Mouse (Mus musculus) frontal cortex, postnatal 36 days (tissue): ENCODE data around the gene Igf2bp1.
A peak's percentile ranks its signal among the peaks of the same experiment; 100 is the strongest.
"Not testable (repeated sequence)": the region's sequence is repeated elsewhere in the genome, so short reads cannot be mapped to it uniquely, and the experiment has no call there.

ENCODE experiments used
- DNase-seq, 2 experiments: peaks; one replicate each; pipeline ENCODE4 v3.0.0; 2022; ENCODE audit warnings: low spot score in 2 of 2

Gene Igf2bp1

DNA sequence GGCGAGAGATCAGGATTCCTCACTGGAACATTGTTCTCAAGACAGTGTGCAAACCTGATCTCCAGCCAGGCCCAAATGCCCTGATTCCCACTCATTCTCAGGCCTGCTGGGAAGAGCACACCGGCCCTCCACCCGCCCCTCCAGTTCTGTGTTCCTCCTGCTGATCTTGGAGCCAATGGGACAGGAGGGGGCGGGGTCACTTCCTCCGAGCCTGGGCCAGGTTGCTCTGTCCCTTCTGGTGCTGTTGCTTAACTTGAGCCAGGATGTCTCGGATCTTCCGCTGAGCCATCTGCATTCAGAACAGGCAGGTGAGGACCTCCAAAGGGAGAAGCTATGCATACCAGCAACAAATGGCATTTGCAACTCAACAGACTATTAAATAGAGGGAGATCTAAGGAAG is 42.4 kb downstream of the Igf2bp1 start:
- DNase-seq = no peak

DNA sequence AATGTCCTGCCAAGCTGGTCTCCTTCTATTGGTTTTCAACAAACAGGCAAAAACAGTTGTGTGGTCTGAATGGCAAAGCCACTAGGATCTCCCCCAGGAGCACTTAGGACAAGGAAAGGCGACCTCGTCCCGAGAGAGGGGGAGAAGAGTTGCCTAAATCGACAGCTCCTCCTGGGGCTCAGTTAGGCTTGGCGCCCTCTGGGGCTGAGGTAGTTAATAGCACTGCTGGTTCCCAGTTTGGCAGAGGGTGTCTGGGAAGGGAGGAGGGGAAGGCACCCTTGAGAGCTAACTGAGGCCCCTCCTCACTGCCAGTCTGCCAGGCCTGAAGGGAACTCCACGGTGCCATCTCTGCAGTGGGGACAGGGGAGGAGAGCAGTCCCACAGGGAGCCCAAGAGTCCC is 46.6 kb downstream of the Igf2bp1 start:
- no peak for DNase-seq

DNA sequence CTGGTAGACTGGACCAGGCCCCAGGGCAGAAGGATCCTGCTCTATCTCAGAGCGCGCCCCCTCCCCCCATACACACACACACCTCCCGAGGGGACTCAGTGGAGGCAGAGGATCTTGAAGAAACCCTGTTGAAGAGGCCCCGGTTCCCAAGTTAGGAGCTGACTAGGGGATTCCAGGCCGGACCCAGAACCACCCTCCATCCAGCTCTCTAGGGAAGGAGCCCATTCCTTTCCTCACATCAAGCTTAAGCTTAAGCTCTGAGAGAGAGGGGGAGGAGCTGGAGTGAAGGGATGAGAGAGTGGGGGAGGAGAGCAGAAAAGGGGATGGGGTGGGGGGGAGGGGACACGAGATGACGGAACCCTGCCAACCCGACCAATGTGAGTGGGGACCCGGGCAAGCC is 47.5 kb downstream of the Igf2bp1 start:
- DNase-seq = no peak

DNA sequence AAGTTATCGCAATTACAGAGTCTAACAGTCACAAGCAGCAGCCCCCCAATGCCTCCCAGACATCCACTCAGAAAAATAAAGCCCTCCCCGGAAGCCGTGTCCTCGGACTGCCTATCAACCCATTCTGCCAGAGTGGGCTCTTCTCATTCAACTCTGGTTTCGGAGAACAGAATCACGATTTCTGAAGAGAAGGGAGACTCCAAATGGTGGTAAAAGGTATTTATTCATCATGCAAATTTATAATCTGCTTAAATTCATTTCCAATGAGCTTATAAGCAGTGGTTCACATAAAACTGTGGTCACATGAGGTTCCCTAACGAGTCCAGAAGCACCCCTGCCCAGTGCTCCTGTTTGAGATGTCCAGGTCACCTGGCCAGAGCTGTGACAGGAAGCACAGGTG is 48.3 kb downstream of the Igf2bp1 start:
- DNase-seq = no peak

DNA sequence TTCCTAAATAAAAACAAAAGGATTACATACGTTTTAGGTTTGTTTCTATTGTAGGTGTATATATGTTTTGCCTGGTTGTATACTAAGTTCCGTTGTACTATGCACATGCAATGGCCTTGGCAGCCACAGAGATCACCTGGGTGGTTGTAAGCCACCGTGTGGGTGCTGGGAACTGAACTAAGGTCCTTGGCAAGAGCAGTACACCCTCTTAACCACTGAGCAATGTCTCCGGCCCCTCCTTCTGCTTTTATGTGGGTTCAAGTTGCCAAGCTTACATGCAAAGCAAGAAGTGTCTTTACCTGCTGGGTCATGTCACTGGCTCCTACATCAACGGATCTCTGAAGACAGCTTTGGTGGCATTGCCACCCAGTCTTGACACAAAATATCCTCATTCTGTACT is 52.4 kb downstream of the Igf2bp1 start:
- DNase-seq = no peak

DNA sequence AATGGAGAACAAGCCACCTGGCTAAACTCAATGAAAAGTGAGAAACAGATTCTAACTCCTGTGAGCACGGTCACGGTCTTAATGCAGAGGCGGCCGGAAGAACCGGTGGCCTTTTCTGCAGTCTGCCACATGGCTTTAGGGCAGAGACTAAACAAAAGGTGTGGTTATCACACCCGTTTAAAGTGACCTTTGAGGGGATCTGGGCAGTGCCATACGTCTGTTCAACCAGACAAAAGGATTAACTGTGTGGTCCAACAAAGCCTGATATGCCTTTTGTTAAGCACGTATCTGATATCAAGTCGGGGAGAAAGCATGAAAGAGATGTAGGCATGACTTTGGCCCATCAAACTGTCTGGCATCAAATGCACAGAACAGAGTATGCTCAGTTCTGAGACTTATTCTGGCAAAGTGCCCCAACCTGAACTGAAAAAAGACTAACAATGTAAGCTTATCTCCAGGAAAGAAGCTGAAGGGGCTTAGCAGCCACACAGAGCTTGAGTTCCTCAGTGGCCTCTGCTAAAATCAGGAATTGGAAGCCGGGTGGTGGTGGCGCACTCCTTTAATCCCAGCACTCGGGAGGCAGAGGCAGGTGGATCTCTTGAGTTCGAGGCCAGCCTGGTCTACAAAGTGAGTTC is 59.8 kb downstream of the Igf2bp1 start:
- no peak for DNase-seq

DNA sequence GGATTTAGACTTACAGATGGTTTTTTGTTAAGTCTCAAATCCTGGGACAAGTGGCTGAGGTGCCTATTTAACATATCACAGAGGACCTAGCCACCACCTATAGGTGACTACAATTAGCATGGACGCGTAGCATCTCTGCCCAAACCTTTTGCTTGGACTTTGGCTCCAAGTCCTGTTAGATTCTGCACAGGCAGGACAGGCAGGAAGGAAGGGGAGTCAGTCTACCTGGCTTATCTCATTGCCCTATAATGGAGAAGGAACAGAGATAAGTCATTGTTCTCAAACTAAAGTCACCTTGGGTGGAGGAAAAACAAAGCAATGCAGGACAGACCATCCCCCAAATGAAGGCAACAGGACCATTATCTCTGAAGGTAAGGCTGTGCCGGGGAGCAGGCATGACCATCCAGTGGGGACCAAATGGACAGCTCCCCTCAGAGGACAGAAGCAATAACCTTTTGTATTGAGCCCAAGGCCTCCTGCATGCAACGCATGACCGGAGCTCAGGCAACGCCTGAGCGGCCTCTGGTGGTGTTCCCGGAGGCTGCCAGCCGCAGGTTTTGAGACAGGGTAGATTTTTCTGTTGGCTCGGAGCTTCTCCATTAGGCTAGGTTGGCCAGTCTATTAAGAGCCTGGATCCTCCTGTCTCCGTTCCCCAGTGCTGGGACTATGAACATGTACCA is 65.8 kb downstream of the Igf2bp1 start:
- DNase-seq = no peak

DNA sequence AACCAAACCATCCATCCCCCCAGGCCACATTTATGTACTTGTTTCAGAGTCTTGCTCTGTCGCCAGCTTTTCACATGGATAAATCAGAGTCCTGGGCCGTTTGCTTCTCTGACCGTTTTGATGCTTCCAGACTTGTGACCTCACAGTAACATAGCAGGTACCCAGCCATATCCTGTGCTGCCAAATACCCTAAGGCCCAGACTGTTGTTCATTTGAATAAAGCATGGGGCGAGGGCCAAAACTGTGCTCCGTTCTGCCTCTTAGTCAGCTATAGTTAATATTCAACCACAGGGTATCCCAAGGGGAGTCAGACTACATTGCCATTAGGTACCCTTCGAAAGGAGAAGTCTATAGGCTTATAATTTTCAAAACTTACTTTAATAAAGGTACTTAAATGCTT is 69.3 kb downstream of the Igf2bp1 start:
- no peak for DNase-seq

DNA sequence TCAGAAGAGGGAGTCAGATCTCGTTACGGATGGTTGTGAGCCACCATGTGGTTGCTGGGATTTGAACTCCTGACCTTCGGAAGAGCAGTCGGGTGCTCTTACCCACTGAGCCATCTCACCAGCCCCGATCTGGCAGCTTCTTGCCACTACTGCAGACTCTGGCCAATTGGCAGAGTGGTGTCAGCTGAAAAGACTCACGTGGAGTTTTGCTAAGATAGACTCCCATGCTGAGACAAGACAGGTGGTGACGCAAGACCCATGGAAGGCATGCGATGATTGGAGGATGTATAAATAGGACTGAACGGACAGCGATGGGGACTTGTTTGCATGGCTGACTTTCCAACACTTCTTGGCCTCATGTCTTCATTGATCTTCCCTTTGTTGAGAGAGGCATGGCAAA is 73.6 kb downstream of the Igf2bp1 start:
- DNase-seq = not testable (repeated sequence)

DNA sequence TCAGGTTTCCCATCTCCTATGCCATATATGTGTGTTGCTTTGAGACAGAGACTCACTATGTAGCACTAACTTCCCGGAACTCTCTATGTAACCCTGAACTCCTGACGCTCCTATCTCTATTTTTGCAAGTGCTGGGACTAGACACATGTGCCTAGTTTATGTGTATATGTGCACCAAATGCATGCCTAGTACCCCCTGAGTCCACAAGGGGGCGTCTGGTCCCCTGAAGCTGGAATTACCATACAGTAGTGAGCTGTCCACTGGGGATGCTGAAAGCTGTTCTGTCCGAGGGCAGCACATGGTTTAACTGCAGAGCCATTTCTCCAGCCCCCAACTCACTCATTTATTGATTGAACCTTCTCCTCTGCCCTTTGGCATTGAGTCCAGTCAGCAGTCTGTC is 79.3 kb downstream of the Igf2bp1 start:
- no peak for DNase-seq

DNA sequence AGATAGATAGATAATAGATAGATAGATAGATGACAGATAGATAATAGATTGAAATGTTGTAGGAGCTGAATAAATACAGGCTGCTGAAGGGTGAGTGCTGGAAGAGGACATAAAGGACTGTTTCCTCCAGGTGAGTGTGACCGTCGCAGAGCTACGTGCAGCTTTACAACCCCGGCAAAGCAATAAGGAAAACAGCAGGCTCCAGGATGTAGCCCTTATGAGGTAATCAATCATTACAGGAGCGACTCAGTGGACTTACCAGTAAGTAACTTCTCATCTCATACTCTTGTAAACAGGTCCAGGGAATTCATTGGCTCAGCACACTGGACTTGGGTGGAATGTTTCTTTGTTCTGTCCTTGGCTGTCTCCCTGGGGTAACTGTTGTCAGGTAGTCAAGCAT is 79.8 kb downstream of the Igf2bp1 start:
- DNase-seq = no peak

DNA sequence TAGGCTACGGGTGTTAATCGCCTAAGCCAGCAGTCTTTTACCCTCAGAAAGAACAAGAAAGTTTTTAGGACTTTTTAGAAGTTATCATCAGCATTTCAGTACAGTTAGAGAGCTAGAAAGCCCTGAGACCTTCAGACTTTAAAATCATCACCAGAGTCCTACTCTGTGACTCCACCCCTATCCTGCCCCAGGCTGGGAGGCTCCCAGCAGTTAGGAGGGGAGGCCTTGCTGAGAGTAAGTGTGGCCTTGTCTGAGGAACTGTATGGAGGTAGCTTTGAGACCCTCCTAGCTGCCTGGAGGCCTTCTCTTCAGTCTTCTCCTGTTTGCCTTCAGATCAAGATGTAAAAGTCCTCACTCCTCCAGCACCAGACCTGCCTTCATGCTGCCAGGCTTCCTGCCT is 81.5 kb downstream of the Igf2bp1 start:
- no peak for DNase-seq

DNA sequence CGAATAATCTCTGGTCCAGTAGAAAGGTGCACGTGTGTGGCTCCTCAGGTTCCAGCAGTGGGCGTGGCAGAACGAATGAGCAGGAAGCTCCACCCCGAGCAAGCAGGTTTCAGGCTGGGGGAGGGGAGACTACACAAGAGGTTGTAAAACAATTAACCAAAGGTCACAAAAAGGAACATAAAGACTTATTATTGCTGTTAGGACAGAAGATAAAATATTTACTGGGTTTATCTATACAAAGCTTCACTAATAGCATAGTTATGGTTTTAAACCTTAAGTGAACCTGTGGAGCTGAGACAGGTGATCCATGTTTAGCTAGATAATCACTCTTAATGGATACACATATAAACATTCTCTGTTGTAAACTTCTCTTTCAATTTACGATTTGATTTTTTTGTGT is 82.3 kb downstream of the Igf2bp1 start:
- DNase-seq = not testable (repeated sequence)

DNA sequence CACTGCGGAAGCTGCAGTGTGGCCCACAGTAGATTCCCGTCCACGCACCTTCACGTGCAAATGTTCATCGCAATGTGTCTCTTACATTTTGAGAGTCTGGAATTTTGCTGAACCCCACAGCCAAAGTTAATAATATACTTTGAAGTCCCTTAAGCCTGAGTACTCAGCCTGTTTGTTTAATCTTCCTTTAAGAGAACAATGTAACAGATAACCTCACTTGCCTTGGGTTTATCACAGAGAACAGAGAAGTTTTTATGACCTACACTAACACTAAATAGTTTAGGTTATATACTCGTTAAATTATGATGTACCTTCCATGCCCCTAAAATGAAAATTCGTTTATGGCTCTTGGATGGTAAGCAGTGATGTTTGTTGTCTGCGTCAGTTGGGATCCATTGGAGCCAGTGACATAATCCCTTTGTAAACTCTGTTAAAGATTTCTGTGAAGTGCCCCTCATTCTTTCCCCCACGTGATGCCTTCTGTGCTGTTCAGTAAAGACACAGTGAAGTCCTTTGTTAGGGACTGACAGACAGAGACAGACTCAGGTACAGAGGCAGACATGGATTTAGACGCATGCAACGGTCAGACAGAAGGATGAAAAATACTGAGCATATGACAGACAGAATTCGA is 83.6 kb downstream of the Igf2bp1 start:
- DNase-seq = no peak

DNA sequence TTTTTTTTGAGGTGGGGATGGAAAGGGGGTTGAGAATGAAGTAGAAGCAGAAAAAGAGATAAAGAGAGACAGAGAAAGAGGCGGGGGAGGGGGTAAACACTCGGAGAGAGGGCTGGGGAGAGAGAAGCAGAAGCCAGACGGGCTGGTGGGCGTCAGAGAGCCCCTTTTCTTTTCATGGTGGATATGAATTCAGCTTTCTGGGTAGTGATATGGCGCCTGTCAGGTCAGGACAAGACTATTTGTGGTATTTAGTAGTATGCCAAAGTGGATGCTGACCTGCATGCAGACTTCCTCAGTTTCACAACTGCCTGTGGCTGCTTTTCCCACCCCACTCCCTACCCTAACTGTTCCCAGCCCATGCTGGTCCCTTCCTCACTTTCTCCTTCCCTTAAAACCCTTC is 89.3 kb downstream of the Igf2bp1 start:
- no peak for DNase-seq

DNA sequence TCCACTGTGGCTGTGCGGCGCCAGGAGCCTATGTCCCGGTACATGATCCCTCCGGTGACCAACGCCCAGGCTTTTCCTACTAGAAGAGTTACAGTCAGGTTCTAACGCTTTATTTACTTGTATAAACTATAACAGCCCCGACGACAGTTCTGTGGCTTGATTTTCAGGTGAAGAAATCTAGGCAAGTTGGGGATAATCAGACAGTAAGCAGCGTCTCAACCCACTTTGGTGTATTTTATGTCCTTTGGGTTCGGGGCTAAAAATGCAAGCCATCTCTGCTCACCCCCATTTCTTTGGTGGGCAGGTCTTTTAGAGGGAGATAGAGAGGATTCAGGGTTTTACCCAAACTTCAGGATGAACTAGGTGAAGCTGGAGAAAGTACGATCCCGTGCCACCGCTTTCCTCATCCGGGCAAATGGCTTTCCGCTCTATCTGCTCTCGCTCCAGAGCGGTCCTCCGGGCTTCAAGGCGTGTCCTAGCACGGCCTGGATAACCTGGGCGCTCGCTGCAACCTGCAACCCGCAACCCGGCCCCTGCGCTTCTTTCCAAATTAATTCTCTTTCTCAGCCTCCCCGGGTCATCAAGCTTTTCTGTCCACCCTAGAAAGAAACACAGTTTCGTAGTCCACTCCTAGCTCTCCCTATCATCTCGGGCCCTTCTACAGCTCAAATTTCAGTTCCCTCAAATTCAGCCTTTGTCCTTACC is 90.6 kb downstream of the Igf2bp1 start:
- peak; percentile 3 to 6 for DNase-seq

DNA sequence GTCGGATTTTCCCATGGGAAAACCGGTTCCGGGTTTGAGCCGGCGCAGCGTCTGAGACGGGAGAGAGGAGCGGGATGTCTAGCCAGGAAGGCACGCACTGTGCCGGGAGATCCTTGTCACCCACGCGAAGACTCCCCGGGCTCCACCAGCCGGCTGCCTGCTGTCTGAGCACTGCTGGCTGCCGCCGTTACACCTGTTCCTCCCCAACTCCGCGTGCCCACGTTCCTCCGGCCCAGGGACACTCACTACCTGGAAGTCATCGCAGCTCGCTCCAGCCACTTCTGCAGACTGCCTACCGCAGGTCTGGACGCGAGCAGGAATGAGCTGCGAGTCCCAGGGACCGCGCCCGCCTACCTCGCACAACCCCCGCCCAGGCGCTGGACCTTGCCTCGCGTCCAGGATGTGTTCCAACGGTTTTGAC is 91.2 kb downstream of the Igf2bp1 start, which contains the start of gene B4galnt2:
B4galnt2 (minus strand) TSS at position 321 of the 421 bp plus-strand sequence.
- peak; percentile 9 to 15 for DNase-seq

DNA sequence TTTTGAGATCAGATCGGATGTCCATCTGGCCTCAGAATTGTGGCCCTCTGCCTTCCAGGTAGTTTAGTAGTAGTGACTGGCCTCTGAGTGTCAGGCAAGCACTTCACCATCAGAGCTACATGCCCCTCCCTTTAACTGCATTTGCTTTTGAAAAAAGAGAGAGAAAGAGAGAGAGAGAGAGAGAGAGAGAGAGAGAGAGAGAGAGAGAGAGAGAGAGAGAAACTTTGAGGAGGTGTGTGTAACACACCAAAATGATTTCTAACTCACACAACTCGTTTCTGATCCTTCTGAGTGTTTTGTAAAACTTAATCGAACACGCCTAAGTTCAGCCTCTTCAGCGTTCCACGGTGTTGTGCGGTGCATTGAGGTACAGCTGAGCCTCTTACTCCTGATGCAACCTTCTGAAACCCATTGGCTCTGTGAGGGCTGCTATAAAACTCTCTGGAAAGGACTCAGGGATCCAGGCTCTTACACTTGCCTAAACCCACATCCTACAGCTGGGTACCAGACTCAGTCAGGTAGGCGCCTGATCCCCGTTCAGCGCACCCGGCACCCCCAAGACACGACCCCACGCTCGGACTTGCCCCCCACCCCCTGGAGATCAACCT is 91.7 kb downstream of the Igf2bp1 start:
- DNase-seq = peak in 1 of 2 experiments; percentile 0

DNA sequence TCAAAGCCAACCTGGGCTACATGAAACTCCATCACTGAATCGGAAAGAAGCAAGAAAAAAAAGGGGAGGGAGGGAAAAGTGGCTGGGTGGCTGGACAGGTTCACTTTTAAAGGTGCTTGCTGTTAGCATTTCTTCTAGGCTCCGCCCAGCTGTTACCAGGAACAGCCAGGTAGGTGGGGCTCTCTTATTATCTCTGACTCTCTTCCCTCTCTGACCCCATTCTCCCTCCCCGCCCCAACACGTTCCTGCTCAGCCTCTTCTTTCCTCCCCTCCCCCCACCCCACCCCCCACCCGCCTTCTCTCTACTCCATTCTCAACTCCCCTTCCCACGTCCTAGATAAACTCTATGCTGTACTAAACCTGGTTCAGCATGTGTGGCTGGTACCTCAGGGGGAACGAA is 94.2 kb downstream of the Igf2bp1 start:
- no peak for DNase-seq

DNA sequence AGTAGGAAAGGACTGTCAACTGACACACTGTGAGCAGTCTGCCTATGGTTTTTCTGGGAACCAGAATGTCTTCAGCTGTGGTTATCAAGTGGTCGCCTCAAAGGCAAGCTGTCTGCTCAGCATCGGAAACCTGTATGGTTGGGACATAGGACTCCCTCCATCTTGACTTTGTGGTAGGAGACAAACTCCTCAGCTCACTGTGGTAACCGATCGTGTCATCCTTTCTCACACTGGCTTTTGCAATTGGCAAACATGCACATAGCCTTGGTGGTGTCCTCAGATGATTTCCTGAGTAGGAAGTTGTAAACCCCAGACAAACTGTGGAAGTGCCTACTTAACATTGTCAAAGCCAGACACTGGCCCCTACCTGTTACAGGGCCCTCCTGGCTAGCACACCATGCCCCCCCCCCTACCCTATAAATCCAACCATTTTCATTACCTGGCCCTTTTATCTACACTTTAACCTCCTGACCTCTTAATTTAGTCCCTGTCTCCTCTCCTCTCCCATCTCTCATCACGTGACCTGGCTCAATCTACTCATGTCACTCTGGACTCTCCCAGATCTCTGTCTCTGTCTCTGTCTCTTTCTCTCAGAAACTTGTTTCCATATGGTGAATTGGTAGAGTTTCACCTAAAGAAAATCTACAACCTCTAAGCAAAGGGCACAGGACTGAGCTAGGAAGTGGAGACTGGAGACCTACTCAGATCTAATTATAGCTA is 97.8 kb downstream of the Igf2bp1 start:
- no peak for DNase-seq
